ENCODE assay signal across 27 mouse cellular contexts in the genomic region with DNA sequence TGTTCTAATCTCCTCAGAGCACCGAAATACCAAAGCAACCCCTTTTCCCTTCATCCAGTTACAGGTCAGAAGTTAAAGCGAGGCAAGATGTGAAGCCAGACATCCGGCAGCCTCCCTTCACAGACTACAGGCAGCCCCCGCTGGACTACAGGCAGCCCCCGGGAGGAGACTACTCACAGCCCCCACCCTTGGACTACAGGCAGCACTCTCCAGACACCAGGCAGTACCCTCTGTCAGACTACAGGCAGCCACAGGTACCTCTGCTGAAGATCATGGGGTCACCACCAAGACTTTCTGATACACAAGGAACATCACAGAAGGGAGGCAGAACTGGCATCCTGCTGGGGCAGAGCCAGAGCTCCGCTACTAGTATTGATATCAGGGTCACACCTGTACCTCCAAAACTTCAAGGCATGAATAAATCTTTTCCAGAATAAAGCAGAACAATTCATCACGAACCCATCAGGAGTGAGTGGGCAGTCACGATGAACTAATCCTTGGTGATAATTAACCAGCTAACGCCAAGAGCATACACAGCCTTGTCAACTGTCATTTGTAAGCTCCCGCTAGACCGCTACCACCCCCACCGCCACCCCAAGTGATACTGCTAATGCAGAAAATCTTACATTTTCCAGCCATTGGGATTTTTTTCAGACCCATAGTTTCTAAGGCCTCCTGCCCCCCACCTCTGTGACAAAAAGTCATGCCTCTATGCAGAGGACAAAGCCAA.
DNase-seq lines count a peak whose midpoint lies in the region; ATAC-seq and TF ChIP-seq lines count a peak whose summit lies in the region.
"Had no signal": no experiment of that assay in that cellular context is flagged by ENCODE, and none has a peak within 500 bp of the region (broad histone marks: within the 10 kb centered on the region; RNA-seq: fewer than 3 reads in every experiment).

No protein-coding gene starts in this region.

- H3K9me3 ChIP-seq in embryonic facial prominence, embryonic 11.5 days (replicated peaks; ENCODE audit: control insufficient read depth, low read length) = no peaks in the 10 kb centered on the region
- H3K9me3 ChIP-seq in embryonic facial prominence, embryonic 10.5 days = no peaks in the 10 kb centered on the region
- no peaks in the 10 kb centered on the region for H3K9me3 ChIP-seq in kidney, embryonic 15.5 days (replicated peaks)
- no peaks in the 10 kb centered on the region for H3K9me3 ChIP-seq in midbrain, embryonic 11.5 days (ENCODE audit: control insufficient read depth, low read length)
- no peaks in the 10 kb centered on the region for H3K9me3 ChIP-seq in midbrain, postnatal 0 days (ENCODE audit: low read length)
- H3K9me3 ChIP-seq in midbrain, embryonic 16.5 days (replicated peaks; ENCODE audit: control insufficient read depth, low read length, poor library complexity, severe bottlenecking) = no peaks in the 10 kb centered on the region
- H3K9me3 ChIP-seq: embryonic facial prominence, embryonic 15.5 days; forebrain, embryonic 12.5 days; heart, embryonic 12.5 days; hindbrain, embryonic 13.5 days; liver, embryonic 12.5 days had no signal

- H3K36me3 ChIP-seq in embryonic facial prominence, embryonic 11.5 days (replicated peaks; ENCODE audit: control insufficient read depth, insufficient read depth, low read depth, low read length) = no peaks in the 10 kb centered on the region
- H3K36me3 ChIP-seq in embryonic facial prominence, embryonic 10.5 days (replicated peaks) = no peaks in the 10 kb centered on the region
- no peaks in the 10 kb centered on the region for H3K36me3 ChIP-seq in kidney, embryonic 15.5 days
- no peaks in the 10 kb centered on the region for H3K36me3 ChIP-seq in midbrain, embryonic 11.5 days (ENCODE audit: control insufficient read depth, insufficient read depth, low read length)
- H3K36me3 ChIP-seq in midbrain, postnatal 0 days (ENCODE audit: insufficient read depth, low read length) = peaks cover 11% of the 10 kb centered on the region; the same call in 1 of the 2 replicates
- peaks cover 26% of the 10 kb centered on the region for H3K36me3 ChIP-seq in midbrain, embryonic 16.5 days (ENCODE audit: control insufficient read depth, insufficient read depth, low read length)
- H3K36me3 ChIP-seq: embryonic facial prominence, embryonic 15.5 days; heart, embryonic 12.5 days; liver, embryonic 12.5 days had no signal

- ATAC-seq in embryonic facial prominence, embryonic 11.5 days (replicated peaks; ENCODE audit: insufficient number of reproducible peaks, low FRiP score, low TSS enrichment, low read depth) = 0 out of 2 replicates have a peak, but pooled peaks have one; percentile 37
- ATAC-seq in kidney, embryonic 15.5 days (replicated peaks; ENCODE audit: low FRiP score) = peak; percentile 54
- peak; percentile 54; the same call in 1 of the 2 replicates for ATAC-seq in midbrain, embryonic 11.5 days (ENCODE audit: low FRiP score)
- no peak for ATAC-seq in midbrain, postnatal 0 days (ENCODE audit: low FRiP score)
- ATAC-seq in midbrain, embryonic 16.5 days = 0 out of 2 replicates have a peak, but pooled peaks have one; percentile 36
- ATAC-seq: activated CD4-positive, CD25-positive, alpha-beta regulatory T cell, adult 4 months; intestine, embryonic 16.5 days; liver, embryonic 12.5 days; liver, postnatal 0 days had no signal

- H3K27me3 ChIP-seq in embryonic facial prominence, embryonic 11.5 days (ENCODE audit: control insufficient read depth, insufficient read depth, low read length) = no peaks in the 10 kb centered on the region
- no peaks in the 10 kb centered on the region for H3K27me3 ChIP-seq in embryonic facial prominence, embryonic 10.5 days (replicated peaks; ENCODE audit: low read depth, poor library complexity, severe bottlenecking)
- no peaks in the 10 kb centered on the region for H3K27me3 ChIP-seq in kidney, embryonic 15.5 days
- no peaks in the 10 kb centered on the region for H3K27me3 ChIP-seq in midbrain, embryonic 11.5 days (ENCODE audit: control insufficient read depth, insufficient read depth, low read length)
- H3K27me3 ChIP-seq in midbrain, postnatal 0 days (ENCODE audit: insufficient read depth, low read length) = no peaks in the 10 kb centered on the region
- no peaks in the 10 kb centered on the region for H3K27me3 ChIP-seq in midbrain, embryonic 16.5 days (ENCODE audit: control insufficient read depth, insufficient read depth, low read depth, low read length)
- H3K27me3 ChIP-seq: CH12.LX; embryonic facial prominence, embryonic 15.5 days; forebrain, embryonic 12.5 days; heart, embryonic 12.5 days; hindbrain, embryonic 13.5 days; liver, embryonic 12.5 days had no signal

- no peak overlapping the region for H3K27ac ChIP-seq in embryonic facial prominence, embryonic 11.5 days (replicated peaks; ENCODE audit: low read depth, low read length)
- no peak overlapping the region for H3K27ac ChIP-seq in embryonic facial prominence, embryonic 10.5 days (replicated peaks)
- no peak overlapping the region for H3K27ac ChIP-seq in kidney, embryonic 15.5 days
- H3K27ac ChIP-seq in midbrain, embryonic 11.5 days (ENCODE audit: low read depth, low read length) = no peak overlapping the region
- H3K27ac ChIP-seq in midbrain, postnatal 0 days (ENCODE audit: low read depth, low read length) = no peak overlapping the region
- H3K27ac ChIP-seq in midbrain, embryonic 16.5 days (ENCODE audit: low read length) = no peak overlapping the region
- H3K27ac ChIP-seq: embryonic facial prominence, embryonic 15.5 days; forebrain, embryonic 12.5 days; hindbrain, embryonic 13.5 days; liver, embryonic 12.5 days had no signal

- no peak overlapping the region; the same call in 1 of the 2 replicates for H3K4me2 ChIP-seq in embryonic facial prominence, embryonic 11.5 days (ENCODE audit: low read depth, low read length)
- no peak overlapping the region for H3K4me2 ChIP-seq in kidney, embryonic 15.5 days
- H3K4me2 ChIP-seq in midbrain, embryonic 11.5 days = no peak overlapping the region
- H3K4me2 ChIP-seq in midbrain, postnatal 0 days (ENCODE audit: low read depth, low read length, poor library complexity, severe bottlenecking) = no peak overlapping the region
- H3K4me2 ChIP-seq in midbrain, embryonic 16.5 days (ENCODE audit: low read length) = no peak overlapping the region
- H3K4me2 ChIP-seq: embryonic facial prominence, embryonic 15.5 days; forebrain, embryonic 12.5 days; heart, embryonic 12.5 days; hindbrain, embryonic 13.5 days; liver, embryonic 12.5 days had no signal

- DNase-seq in embryonic facial prominence, embryonic 11.5 days (ENCODE audit: low spot score) = no peak
- no peak for DNase-seq in embryonic facial prominence, embryonic 10.5 days (ENCODE audit: low spot score)
- DNase-seq in kidney, adult 8-10 months = no peak
- peak; percentile 39 for DNase-seq in midbrain, embryonic 11.5 days (ENCODE audit: low spot score, missing footprints)
- DNase-seq in midbrain, postnatal 0 days (ENCODE audit: low spot score) = no peak
- DNase-seq: adrenal gland, adult 2 months; adrenal gland, postnatal 36 days; cerebellum, adult 18-20 months; cerebellum, postnatal 10 days; gastrocnemius, postnatal 25 days; heart, adult 18-20 months; heart, postnatal 4 days; layer of hippocampus, adult 9-11 months; liver, postnatal 0 days; lung, postnatal 36 days; right cerebral cortex, postnatal 25 days; thymus, postnatal 14 days had no signal

- H3K4me3 ChIP-seq in embryonic facial prominence, embryonic 11.5 days (ENCODE audit: low read depth, low read length) = no peak overlapping the region
- no peak overlapping the region for H3K4me3 ChIP-seq in embryonic facial prominence, embryonic 10.5 days
- H3K4me3 ChIP-seq in kidney, embryonic 15.5 days (replicated peaks) = no peak overlapping the region
- H3K4me3 ChIP-seq in midbrain, embryonic 11.5 days (ENCODE audit: low read depth, low read length) = no peak overlapping the region
- H3K4me3 ChIP-seq in midbrain, postnatal 0 days (ENCODE audit: low read depth, low read length) = no peak overlapping the region
- H3K4me3 ChIP-seq in midbrain, embryonic 16.5 days (ENCODE audit: low read depth, low read length) = no peak overlapping the region
- H3K4me3 ChIP-seq: embryonic facial prominence, embryonic 15.5 days; forebrain, embryonic 12.5 days; heart, embryonic 12.5 days; hindbrain, embryonic 13.5 days; liver, embryonic 12.5 days had no signal

- no peaks in the 10 kb centered on the region for H3K4me1 ChIP-seq in embryonic facial prominence, embryonic 11.5 days (ENCODE audit: control insufficient read depth, insufficient read depth, low read length)
- H3K4me1 ChIP-seq in embryonic facial prominence, embryonic 10.5 days = peaks cover under 1% of the 10 kb centered on the region
- no peaks in the 10 kb centered on the region for H3K4me1 ChIP-seq in kidney, embryonic 15.5 days
- no peaks in the 10 kb centered on the region for H3K4me1 ChIP-seq in midbrain, embryonic 11.5 days (ENCODE audit: control insufficient read depth, insufficient read depth, low read length)
- no peaks in the 10 kb centered on the region for H3K4me1 ChIP-seq in midbrain, postnatal 0 days (ENCODE audit: insufficient read depth, low read length)
- no peaks in the 10 kb centered on the region for H3K4me1 ChIP-seq in midbrain, embryonic 16.5 days (ENCODE audit: control insufficient read depth, insufficient read depth, low read length)
- H3K4me1 ChIP-seq: embryonic facial prominence, embryonic 15.5 days; forebrain, embryonic 12.5 days; heart, embryonic 12.5 days; liver, embryonic 12.5 days had no signal

- WGBS in embryonic facial prominence, embryonic 11.5 days = 85% methylated on average over 12 of the region's 12 CpGs
- 90% methylated on average over 12 of the region's 12 CpGs for WGBS in embryonic facial prominence, embryonic 10.5 days
- WGBS in kidney, embryonic 15.5 days = 70% methylated on average over 12 of the region's 12 CpGs
- WGBS in midbrain, embryonic 11.5 days = 88% methylated on average over 12 of the region's 12 CpGs
- WGBS in midbrain, postnatal 0 days = 86% methylated on average over 12 of the region's 12 CpGs
- 88% methylated on average over 12 of the region's 12 CpGs for WGBS in midbrain, embryonic 16.5 days

- H3K9ac ChIP-seq in embryonic facial prominence, embryonic 11.5 days (replicated peaks; ENCODE audit: low read length) = no peak overlapping the region
- no peak overlapping the region for H3K9ac ChIP-seq in kidney, embryonic 15.5 days
- H3K9ac ChIP-seq in midbrain, embryonic 11.5 days (ENCODE audit: low read length) = no peak overlapping the region
- H3K9ac ChIP-seq in midbrain, postnatal 0 days (replicated peaks; ENCODE audit: low read length, poor library complexity, severe bottlenecking) = no peak overlapping the region
- no peak overlapping the region for H3K9ac ChIP-seq in midbrain, embryonic 16.5 days (ENCODE audit: low read depth, low read length)
- H3K9ac ChIP-seq: embryonic facial prominence, embryonic 15.5 days; forebrain, embryonic 12.5 days; heart, embryonic 12.5 days; hindbrain, embryonic 13.5 days; liver, embryonic 12.5 days; liver, postnatal 0 days had no signal

- TF ChIP-seq CTCF in midbrain, postnatal 0 days (IDR thresholded peaks at IDR 0.05) = no peak
